Mouse (Mus musculus) kidney, postnatal 14 days (tissue): ENCODE data around the gene Znrf2.
"Not testable (repeated sequence)": the region's sequence is repeated elsewhere in the genome, so short reads cannot be mapped to it uniquely, and the experiment has no call there.

Experiments used
- DNase-seq: peaks from one replicate; pipeline ENCODE4 v3.0.0; 2022; ENCODE audit warnings: mixed read lengths

The Znrf2 gene

GRCm38 (mm10) chr6:54809531-54810313, 7.0 kb upstream of the Znrf2 start:
- DNase-seq: peak; percentile 70

- no peak for DNase-seq
These were observed 6.4 kb upstream of the Znrf2 start for GRCm38 (mm10) chr6:54810314-54810646.

GRCm38 (mm10) chr6:54811546-54812250, 5.0 kb upstream of the Znrf2 start:
- peak; percentile 76 for DNase-seq

GRCm38 (mm10) chr6:54812276-54812675, 4.4 kb upstream of the Znrf2 start:
- peak; percentile 64 for DNase-seq

GRCm38 (mm10) chr6:54815428-54816130, 1.1 kb upstream of the Znrf2 start:
- DNase-seq: no peak

GRCm38 (mm10) chr6:54817266-54817767, 601 bp downstream of the Znrf2 start:
- DNase-seq: peak; percentile 70

- DNase-seq: no peak
These were observed 1.7 kb downstream of the Znrf2 start for GRCm38 (mm10) chr6:54818389-54818788.

- no peak for DNase-seq
These were observed 2.6 kb downstream of the Znrf2 start for GRCm38 (mm10) chr6:54819272-54819671.

- no peak for DNase-seq
These were observed 3.0 kb downstream of the Znrf2 start for GRCm38 (mm10) chr6:54819746-54820145.

- DNase-seq: no peak
These were observed 5.6 kb downstream of the Znrf2 start for GRCm38 (mm10) chr6:54822348-54822747.

- not testable (repeated sequence) for DNase-seq
These were observed 7.8 kb downstream of the Znrf2 start for GRCm38 (mm10) chr6:54824561-54824960.

- peak; percentile 30 for DNase-seq
These were observed 10.8 kb downstream of the Znrf2 start for GRCm38 (mm10) chr6:54827481-54827880.

- DNase-seq: no peak
These were observed 11.6 kb downstream of the Znrf2 start for GRCm38 (mm10) chr6:54828274-54828673.

GRCm38 (mm10) chr6:54830048-54830772, 13.5 kb downstream of the Znrf2 start:
- no peak for DNase-seq

- DNase-seq: no peak
These were observed 14.5 kb downstream of the Znrf2 start for GRCm38 (mm10) chr6:54831069-54831720.

GRCm38 (mm10) chr6:54833427-54833826, 16.7 kb downstream of the Znrf2 start:
- DNase-seq: no peak

GRCm38 (mm10) chr6:54836666-54837065, 19.9 kb downstream of the Znrf2 start:
- no peak for DNase-seq

- no peak for DNase-seq
These were observed 24.7 kb downstream of the Znrf2 start for GRCm38 (mm10) chr6:54841399-54841798.

GRCm38 (mm10) chr6:54842041-54842440, 25.3 kb downstream of the Znrf2 start:
- DNase-seq: no peak

GRCm38 (mm10) chr6:54848546-54848945, 31.8 kb downstream of the Znrf2 start:
- no peak for DNase-seq

- no peak for DNase-seq
These were observed 32.8 kb downstream of the Znrf2 start for GRCm38 (mm10) chr6:54849179-54850156.
